Mouse (Mus musculus) ES-Bruce4 (cell line): Measurements from ENCODE around the gene Acy3. TPM values are rescaled to one million over a fixed set of nuclear protein-coding genes. Genes with fewer than 3 reads are reported as not detected.
"Not testable (repeated sequence)": the region's sequence is repeated elsewhere in the genome, so short reads cannot be mapped to it uniquely, and the experiment has no call there.

Source experiments
- H3K27ac ChIP-seq: 2 replicates; pipeline ENCODE4 v1.5.1; 2012; ENCODE audit warnings: low read length, inconsistent platforms; ENCODE audit not compliant: insufficient read depth
- H3K27me3 ChIP-seq: 2 replicates; pipeline ENCODE4 v1.6.1; 2012; ENCODE audit warnings: mild to moderate bottlenecking, low read length, inconsistent platforms; ENCODE audit not compliant: control insufficient read depth, poor library complexity, insufficient read depth, severe bottlenecking
- H3K36me3 ChIP-seq: 2 replicates; pipeline ENCODE4 v1.6.1; 2012; ENCODE audit warnings: inconsistent platforms, mild to moderate bottlenecking, low read length, moderate library complexity; ENCODE audit not compliant: control insufficient read depth, poor library complexity, insufficient read depth, severe bottlenecking
- H3K4me1 ChIP-seq: one replicate; pipeline ENCODE4 v1.8.1; 2011; ENCODE audit warnings: low read length; ENCODE audit not compliant: control insufficient read depth, insufficient read depth
- H3K4me3 ChIP-seq: 2 replicates; pipeline ENCODE4 v1.5.1; 2011; ENCODE audit warnings: low read depth, mild to moderate bottlenecking, low read length
- H3K9ac ChIP-seq: 2 replicates; pipeline ENCODE4 v1.6.1; 2012; ENCODE audit warnings: low read depth, mild to moderate bottlenecking, inconsistent platforms; ENCODE audit not compliant: poor library complexity, severe bottlenecking
- H3K9me3 ChIP-seq: replicated peaks from 2 replicates; pipeline ENCODE4 v1.6.1; 2012; ENCODE audit warnings: mild to moderate bottlenecking, low read length, inconsistent platforms; ENCODE audit not compliant: control insufficient read depth, poor library complexity, insufficient read depth, severe bottlenecking
- CTCF ChIP-seq: IDR thresholded peaks from one replicate; pipeline ENCODE4 v1.8.1; 2011; ENCODE audit warnings: low read depth, low read length
- EP300 ChIP-seq: IDR thresholded peaks from 2 replicates; pipeline ENCODE4 v1.6.1; 2011; ENCODE audit warnings: low read depth, low read length; ENCODE audit not compliant: insufficient read depth
- POLR2A ChIP-seq: IDR thresholded peaks from one replicate; pipeline ENCODE4 v1.8.1; 2011; ENCODE audit warnings: low read length; ENCODE audit not compliant: insufficient read depth
- polyA plus RNA-seq: library from polyadenylated mRNA; stranded (reverse); fragments of >200 nt; gene quantifications from 2 replicates; pipeline ENCODE4 v1.2.4, GENCODE M21; 2011; ENCODE audit warnings: low read depth; ENCODE audit not compliant: missing spikeins, insufficient read depth, insufficient read length

The Acy3 gene
- polyA plus RNA-seq, 1 experiment, result 7.8 TPM

DNA sequence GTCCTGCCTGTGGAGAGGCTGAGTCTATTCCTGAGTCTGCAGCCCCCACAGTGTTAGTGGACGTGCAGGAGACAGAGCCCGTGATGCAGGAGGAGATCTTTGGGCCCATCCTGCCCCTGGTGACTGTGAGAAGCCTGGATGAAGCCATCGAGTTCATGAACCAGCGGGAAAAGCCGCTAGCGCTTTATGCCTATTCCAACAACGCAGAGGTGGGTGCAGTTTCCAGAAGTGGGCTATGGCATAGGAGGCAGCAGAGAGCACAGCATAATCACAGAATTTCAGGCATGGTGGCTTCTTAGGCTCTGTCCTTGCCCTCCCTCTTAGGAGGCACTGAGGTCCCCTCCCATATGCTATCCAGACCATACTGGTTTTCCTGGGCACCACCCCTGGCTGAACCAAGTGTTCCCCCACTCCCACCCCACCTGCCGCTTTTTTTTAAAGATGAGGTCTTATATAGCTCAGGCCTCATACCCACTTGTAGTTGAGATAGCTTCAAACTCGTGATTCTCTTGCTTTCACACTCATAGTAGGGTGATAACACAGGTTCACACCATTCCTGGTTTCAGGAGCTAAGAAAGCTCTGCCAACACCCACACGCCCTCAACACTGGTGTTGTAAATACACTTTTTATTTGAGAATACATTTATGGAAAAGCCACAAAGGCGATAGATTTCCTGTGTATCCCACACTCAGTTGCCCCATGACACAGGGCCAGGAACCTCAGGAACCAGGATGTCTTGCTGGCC, 19.9 kb upstream of the Acy3 start:
- Histone ChIP-seq H3K9me3 (no peaks in the 10 kb centered on the region), H3K9ac (no peak overlapping the region), H3K4me1 (no peaks in the 10 kb centered on the region), H3K27me3 (no peaks in the 10 kb centered on the region), H3K4me3 (no peak overlapping the region), H3K27ac (no peak overlapping the region), H3K36me3 (no peaks in the 10 kb centered on the region)
- TF ChIP-seq CTCF (peak; percentile 9), POLR2A (no peak), EP300 (no peak)

GRCm38 (mm10) chr19:3967258-3967657, 19.1 kb upstream of the Acy3 start:
- no peak overlapping the region for H3K9ac ChIP-seq
- no peak overlapping the region for H3K4me3 ChIP-seq
- no peaks in the 10 kb centered on the region for H3K4me1 ChIP-seq
- TF ChIP-seq CTCF (no peak), EP300 (no peak), POLR2A (no peak)
- no peaks in the 10 kb centered on the region for H3K9me3 ChIP-seq
- no peak overlapping the region for H3K27ac ChIP-seq
- no peaks in the 10 kb centered on the region for H3K36me3 ChIP-seq
- no peaks in the 10 kb centered on the region for H3K27me3 ChIP-seq

DNA sequence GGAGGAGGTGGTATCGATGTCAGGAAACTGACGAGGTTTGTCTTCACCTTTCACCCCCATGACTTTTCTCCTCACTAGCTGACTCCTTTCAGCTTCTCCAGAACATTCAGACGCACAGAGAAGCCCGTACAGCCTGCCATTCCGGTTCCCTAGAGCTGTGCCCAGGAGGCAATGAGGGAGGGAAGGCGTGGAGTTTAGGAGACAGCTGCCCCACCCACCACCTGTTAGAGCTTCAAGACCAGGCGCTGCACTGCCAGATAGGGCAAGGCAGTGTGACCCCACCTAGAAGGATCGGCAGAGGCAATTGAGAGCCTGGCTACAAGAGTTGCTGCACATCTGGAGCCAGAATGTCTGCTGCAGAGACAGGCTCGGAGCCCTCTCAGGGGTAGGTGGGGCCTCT, 14.1 kb upstream of the Acy3 start, which contains the start of gene Aldh3b2:
Gene Aldh3b2 (plus strand): TSS at position 100 of the 400 bp plus-strand sequence.
- Histone ChIP-seq H3K27me3 (no peaks in the 10 kb centered on the region), H3K9me3 (no peaks in the 10 kb centered on the region), H3K4me3 (no peak within 1 kb of the TSS), H3K27ac (no peak within 1 kb of the TSS), H3K4me1 (no peaks in the 10 kb centered on the region), H3K9ac (no peak within 1 kb of the TSS), H3K36me3 (no peaks in the 10 kb centered on the region)
- TF ChIP-seq EP300 (0 out of 2 replicates have a peak, but pooled peaks have one; percentile 4), POLR2A (no peak)

- H3K4me1 ChIP-seq, H3K9ac ChIP-seq, H3K4me3 ChIP-seq, H3K27ac ChIP-seq, H3K9me3 ChIP-seq, H3K36me3 ChIP-seq, H3K27me3 ChIP-seq: not testable (repeated sequence)
These were observed 11.8 kb upstream of the Acy3 start for GRCm38 (mm10) chr19:3974608-3975007.

DNA sequence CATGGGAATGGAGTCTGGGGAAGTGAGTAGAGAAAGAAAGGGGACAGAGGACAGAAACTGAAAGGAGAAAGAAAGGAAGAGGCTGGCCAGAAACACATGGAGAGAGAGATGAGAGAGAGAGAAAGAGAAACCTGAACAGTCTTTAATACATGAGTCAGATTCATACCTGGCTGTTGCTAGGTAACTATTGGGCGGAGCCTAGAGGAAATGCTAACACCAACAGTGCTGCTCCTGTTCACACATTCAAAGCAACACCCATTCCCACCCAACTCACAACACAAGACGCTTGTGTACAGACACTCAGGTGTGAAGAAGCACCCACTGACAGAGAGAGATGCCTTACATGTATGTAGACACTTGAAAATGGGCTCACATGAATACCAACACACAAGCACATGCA, 10.5 kb upstream of the Acy3 start:
- Histone ChIP-seq H3K9ac (no peak overlapping the region), H3K27me3 (no peaks in the 10 kb centered on the region), H3K4me3 (no peak overlapping the region), H3K27ac (no peak overlapping the region), H3K36me3 (no peaks in the 10 kb centered on the region), H3K4me1 (no peaks in the 10 kb centered on the region), H3K9me3 (no peaks in the 10 kb centered on the region)
- TF ChIP-seq EP300, result no peak

GRCm38 (mm10) chr19:3980309-3980708, 6.1 kb upstream of the Acy3 start:
- H3K4me3 ChIP-seq, result no peak overlapping the region

More at GRCm38 (mm10) chr19:3980309-3980708, 6.1 kb upstream of the Acy3 start:
- peaks cover 2% of the 10 kb centered on the region for H3K4me1 ChIP-seq
- H3K36me3 ChIP-seq, result no peaks in the 10 kb centered on the region
- H3K9ac ChIP-seq, result no peak overlapping the region
- no peaks in the 10 kb centered on the region for H3K9me3 ChIP-seq
- H3K27me3 ChIP-seq, result no peaks in the 10 kb centered on the region
- H3K27ac ChIP-seq, result no peak overlapping the region
- peak; percentile 51 for TF ChIP-seq CTCF
- no peak for TF ChIP-seq EP300
- TF ChIP-seq POLR2A, result no peak
